Mouse (Mus musculus): ENCODE data around the gene Gck. TPM values are rescaled to one million over a fixed set of nuclear protein-coding genes. Genes with fewer than 3 reads are reported as not detected.

Gene Gck
- polyA plus RNA-seq, 1 experiment: 6.4 TPM

DNA sequence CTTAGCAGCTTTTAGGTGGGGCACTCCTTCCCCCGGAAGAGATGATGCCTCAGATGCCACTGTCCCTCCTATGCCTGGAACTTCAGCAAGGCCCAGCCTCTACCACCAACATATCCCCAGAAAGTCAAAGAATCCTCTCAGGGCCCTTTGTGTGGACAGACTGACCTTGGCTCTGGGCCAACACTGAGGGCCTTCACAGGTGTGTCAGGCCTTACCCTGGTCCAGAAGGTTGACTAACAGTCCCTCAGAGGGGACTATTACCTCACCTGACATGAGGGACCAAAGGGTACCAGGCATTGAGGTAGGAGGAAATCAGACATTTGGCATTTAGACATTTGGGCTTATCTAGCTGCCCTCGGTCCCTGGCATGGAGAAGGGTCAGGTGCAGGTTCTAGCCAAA lies 30.2 kb upstream of the Gck start:
- TF ChIP-seq CTCF (IDR thresholded peaks at IDR 0.05; ENCODE audit: borderline replicate concordance, extremely low read depth, insufficient read depth, insufficient read length) (no peak), POLR2A (IDR thresholded peaks at IDR 0.05; ENCODE audit: borderline replicate concordance, extremely low read depth, insufficient read depth, insufficient read length, poor library complexity, severe bottlenecking) (no peak)
- DNase-seq (ENCODE audit: low read depth): no peak

- no peak for TF ChIP-seq CTCF (IDR thresholded peaks at IDR 0.05; ENCODE audit: borderline replicate concordance, extremely low read depth, insufficient read depth, insufficient read length)
- DNase-seq (ENCODE audit: low read depth): no peak
Observed at GRCm38 (mm10) chr11:5979088-5979487, 29.2 kb upstream of the Gck start.

- DNase-seq (ENCODE audit: low read depth): no peak
- no peak for TF ChIP-seq CTCF (IDR thresholded peaks at IDR 0.05; ENCODE audit: borderline replicate concordance, extremely low read depth, insufficient read depth, insufficient read length)
- no peak for TF ChIP-seq POLR2A (IDR thresholded peaks at IDR 0.05; ENCODE audit: borderline replicate concordance, extremely low read depth, insufficient read depth, insufficient read length, poor library complexity, severe bottlenecking)
Observed at GRCm38 (mm10) chr11:5976106-5976505, 26.2 kb upstream of the Gck start.

GRCm38 (mm10) chr11:5975068-5975467 lies 25.2 kb upstream of the Gck start:
- no peak for TF ChIP-seq POLR2A (IDR thresholded peaks at IDR 0.05; ENCODE audit: borderline replicate concordance, extremely low read depth, insufficient read depth, insufficient read length, poor library complexity, severe bottlenecking)
- DNase-seq (ENCODE audit: low read depth): no peak

GRCm38 (mm10) chr11:5974053-5974452 lies 24.2 kb upstream of the Gck start:
- TF ChIP-seq POLR2A (IDR thresholded peaks at IDR 0.05; ENCODE audit: borderline replicate concordance, extremely low read depth, insufficient read depth, insufficient read length, poor library complexity, severe bottlenecking) (no peak), CTCF (IDR thresholded peaks at IDR 0.05; ENCODE audit: borderline replicate concordance, extremely low read depth, insufficient read depth, insufficient read length) (no peak)
- no peak for DNase-seq (ENCODE audit: low read depth)

DNA sequence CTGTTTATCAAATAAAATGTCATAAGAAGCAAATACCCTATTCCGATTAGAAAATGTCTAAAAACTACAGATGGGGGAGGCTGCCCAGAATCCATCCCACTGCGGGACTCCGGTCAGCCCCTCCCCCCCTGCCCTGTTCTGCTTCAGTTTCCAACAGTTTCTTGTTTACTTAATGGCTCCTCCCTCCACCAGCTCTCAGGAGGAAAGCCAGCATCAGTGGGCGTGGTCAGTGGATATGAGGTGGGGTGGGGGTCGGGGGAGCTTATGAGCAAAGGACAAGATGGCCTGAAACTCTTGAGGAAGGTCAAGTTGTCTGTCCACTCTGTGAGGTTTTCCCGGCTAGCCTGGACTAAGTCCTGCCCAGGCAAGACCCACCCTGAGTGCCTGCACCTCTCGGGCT lies 23.3 kb upstream of the Gck start:
- TF ChIP-seq CTCF (IDR thresholded peaks at IDR 0.05; ENCODE audit: borderline replicate concordance, extremely low read depth, insufficient read depth, insufficient read length): no peak
- no peak for TF ChIP-seq POLR2A (IDR thresholded peaks at IDR 0.05; ENCODE audit: borderline replicate concordance, extremely low read depth, insufficient read depth, insufficient read length, poor library complexity, severe bottlenecking)
- DNase-seq (ENCODE audit: low read depth): no peak

DNA sequence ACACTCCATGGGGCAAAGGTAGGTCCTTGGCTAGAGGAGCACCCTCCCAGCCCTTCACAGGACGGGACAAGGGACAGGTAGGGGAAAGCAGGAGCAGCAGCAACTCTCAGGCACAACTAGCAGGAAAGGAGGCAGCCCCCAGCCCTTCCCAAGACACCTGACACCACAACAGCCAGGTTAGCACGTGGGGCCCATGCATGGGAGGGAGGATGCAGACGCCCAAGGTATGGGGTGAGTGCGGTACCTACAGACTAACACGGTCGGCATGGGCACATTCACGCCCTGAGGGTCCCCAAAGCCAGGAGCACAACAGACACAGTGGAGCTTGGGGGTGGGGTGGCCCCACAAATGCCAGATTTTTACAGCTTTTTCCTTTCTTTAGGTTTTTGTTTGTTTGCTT lies 21.3 kb upstream of the Gck start:
- no peak for DNase-seq (ENCODE audit: low read depth)
- TF ChIP-seq POLR2A (IDR thresholded peaks at IDR 0.05; ENCODE audit: borderline replicate concordance, extremely low read depth, insufficient read depth, insufficient read length, poor library complexity, severe bottlenecking): no peak
- TF ChIP-seq CTCF (IDR thresholded peaks at IDR 0.05; ENCODE audit: borderline replicate concordance, extremely low read depth, insufficient read depth, insufficient read length): no peak

DNA sequence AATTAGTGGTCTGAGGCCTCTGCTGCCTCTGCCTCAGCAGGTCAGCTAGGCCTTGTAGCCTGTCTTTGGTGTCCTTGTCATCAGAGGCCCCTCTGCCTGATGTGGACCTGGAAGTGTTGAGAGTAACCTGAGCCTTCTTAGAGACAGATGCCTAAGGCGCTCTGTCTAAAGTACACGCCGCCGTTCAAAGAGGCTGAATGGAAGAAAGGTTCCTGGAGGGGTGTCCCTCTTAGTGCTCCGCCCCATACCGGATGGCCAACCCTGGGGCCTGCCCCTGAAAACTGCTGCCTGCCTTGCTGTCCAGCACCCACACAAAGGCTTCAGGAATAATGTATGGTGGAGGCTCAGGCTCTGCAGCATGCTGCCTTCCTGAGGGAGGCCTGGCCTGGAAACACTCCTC lies 18.3 kb upstream of the Gck start:
- no peak for DNase-seq (ENCODE audit: low read depth)
- no peak for TF ChIP-seq POLR2A (IDR thresholded peaks at IDR 0.05; ENCODE audit: borderline replicate concordance, extremely low read depth, insufficient read depth, insufficient read length, poor library complexity, severe bottlenecking)
- no peak for TF ChIP-seq CTCF (IDR thresholded peaks at IDR 0.05; ENCODE audit: borderline replicate concordance, extremely low read depth, insufficient read depth, insufficient read length)

- DNase-seq (ENCODE audit: low read depth): no peak
- no peak for TF ChIP-seq POLR2A (IDR thresholded peaks at IDR 0.05; ENCODE audit: borderline replicate concordance, extremely low read depth, insufficient read depth, insufficient read length, poor library complexity, severe bottlenecking)
- TF ChIP-seq CTCF (IDR thresholded peaks at IDR 0.05; ENCODE audit: borderline replicate concordance, extremely low read depth, insufficient read depth, insufficient read length): no peak
Observed at GRCm38 (mm10) chr11:5966751-5967150, 16.9 kb upstream of the Gck start.

DNA sequence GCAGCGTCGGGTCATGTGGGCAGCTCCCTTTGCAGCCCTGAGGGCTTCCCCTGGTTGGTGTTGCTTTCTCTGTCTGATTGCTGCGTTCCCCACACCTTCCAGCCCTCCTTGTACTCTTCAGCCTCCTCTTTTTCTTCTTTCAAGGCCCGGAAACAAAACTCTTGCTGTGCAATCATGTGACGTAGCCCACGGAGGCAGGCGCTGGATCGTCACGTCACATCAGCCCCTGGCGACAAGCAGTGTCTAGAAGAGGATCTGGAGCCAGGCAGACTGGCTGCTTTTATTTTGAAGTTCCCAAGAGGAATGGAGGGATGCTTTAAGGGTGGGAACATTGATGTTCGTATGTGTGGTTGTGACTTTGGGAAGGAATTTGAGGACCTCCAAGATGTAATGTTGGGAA lies 16.0 kb upstream of the Gck start:
- peak; percentile 16 for DNase-seq (ENCODE audit: low read depth)
- TF ChIP-seq CTCF (IDR thresholded peaks at IDR 0.05; ENCODE audit: borderline replicate concordance, extremely low read depth, insufficient read depth, insufficient read length) (no peak), POLR2A (IDR thresholded peaks at IDR 0.05; ENCODE audit: borderline replicate concordance, extremely low read depth, insufficient read depth, insufficient read length, poor library complexity, severe bottlenecking) (no peak)

DNA sequence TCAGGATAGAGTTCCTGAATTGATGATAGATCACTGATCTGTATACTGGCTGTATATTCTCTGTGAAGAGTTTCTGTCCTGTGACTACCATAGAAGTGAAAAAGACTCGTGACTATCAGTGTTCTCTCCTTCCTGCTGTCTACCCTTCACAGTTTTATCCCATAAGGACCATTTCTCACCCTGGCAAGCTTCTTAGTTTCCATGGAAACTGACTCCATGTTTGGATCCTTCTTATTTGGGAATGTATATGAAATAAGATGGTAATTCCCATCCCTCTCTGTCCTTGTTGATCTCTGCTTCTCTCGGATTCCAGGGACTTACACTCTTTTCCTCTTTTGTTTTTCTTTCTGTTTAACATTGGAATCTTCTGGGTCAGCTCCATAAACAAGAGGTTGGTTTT lies 10.2 kb upstream of the Gck start:
- peak; percentile 8 for DNase-seq (ENCODE audit: low read depth)
- TF ChIP-seq POLR2A (IDR thresholded peaks at IDR 0.05; ENCODE audit: borderline replicate concordance, extremely low read depth, insufficient read depth, insufficient read length, poor library complexity, severe bottlenecking): no peak
- no peak for TF ChIP-seq CTCF (IDR thresholded peaks at IDR 0.05; ENCODE audit: borderline replicate concordance, extremely low read depth, insufficient read depth, insufficient read length)

DNA sequence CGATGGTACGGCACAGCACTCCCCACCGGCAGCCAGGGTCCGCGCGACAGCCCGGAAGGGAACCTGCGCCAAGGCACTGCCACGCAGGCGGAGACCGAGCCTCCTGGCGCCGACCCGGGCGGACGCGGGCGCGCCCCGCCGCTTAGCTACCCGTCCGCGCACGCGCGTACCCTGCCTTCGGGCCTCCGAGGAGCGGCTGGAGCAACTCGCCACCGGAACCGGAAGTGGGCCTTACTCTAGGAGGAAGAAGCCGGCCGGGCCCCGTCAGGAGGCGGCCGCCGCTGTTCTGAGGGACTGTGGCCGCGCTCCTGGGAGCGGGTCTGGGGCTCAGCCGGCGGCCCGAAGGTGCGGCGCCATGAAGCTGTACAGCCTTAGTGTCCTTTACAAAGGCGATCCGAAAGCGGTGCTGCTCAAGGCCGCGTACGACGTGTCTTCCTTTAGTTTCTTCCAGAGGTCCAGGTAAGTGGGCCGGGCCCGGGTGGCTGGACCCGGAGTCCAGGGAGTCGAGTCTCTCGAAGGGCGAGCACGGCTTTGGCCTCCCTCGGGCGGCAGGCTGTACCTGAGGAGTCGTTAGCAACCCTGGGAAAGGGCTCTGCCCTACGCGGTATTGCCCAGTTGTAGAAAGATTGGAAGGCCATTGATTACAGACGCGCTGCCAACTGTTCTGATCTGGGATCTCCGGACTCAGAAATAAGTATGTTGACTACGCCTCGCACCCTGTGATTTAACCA lies 5.8 kb upstream of the Gck start, which contains the start of gene Ykt6:
Ykt6 (plus strand) TSS at position 148 of the 731 bp plus-strand sequence.
- DNase-seq (ENCODE audit: low read depth): peak; percentile 98
- TF ChIP-seq CTCF (IDR thresholded peaks at IDR 0.05; ENCODE audit: borderline replicate concordance, extremely low read depth, insufficient read depth, insufficient read length) (no peak), POLR2A (IDR thresholded peaks at IDR 0.05; ENCODE audit: borderline replicate concordance, extremely low read depth, insufficient read depth, insufficient read length, poor library complexity, severe bottlenecking) (peak; percentile 100)

Data from brain, embryonic 14.5 days (tissue).